Mouse (Mus musculus) urinary bladder, postnatal 36 days (tissue): ENCODE measurements around the gene Diaph2.
"Not testable (repeated sequence)": the region's sequence is repeated elsewhere in the genome, so short reads cannot be mapped to it uniquely, and the experiment has no call there.

ENCODE experiments used
- DNase-seq, 2 experiments: peaks; one replicate each; pipeline ENCODE4 v3.0.0; 2022; ENCODE audit warnings: low spot score in 2 of 2, mixed read lengths in 1 of 2

The Diaph2 gene

GRCm38 (mm10) chrX:130287032-130287431, 537.5 kb downstream of the Diaph2 start:
- DNase-seq = no peak

DNA sequence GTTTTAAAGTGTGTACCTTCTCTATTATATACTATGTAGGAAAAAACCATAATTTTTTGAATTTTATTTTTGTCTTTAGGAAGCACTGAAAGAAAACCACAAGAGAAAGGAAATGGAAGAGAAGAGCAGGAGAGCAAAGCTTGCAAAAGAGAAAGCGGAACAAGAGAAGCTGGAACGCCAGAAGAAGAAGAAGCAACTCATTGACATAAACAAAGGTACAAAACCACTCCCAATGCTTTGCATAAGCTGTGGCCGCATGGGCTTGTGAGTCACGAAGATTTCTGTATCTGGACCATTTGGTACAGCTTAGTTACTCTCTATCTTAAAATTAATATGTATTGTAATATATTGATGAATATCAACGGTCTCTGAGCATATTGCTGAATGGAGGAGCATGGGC, 540.2 kb downstream of the Diaph2 start:
- DNase-seq = no peak

DNA sequence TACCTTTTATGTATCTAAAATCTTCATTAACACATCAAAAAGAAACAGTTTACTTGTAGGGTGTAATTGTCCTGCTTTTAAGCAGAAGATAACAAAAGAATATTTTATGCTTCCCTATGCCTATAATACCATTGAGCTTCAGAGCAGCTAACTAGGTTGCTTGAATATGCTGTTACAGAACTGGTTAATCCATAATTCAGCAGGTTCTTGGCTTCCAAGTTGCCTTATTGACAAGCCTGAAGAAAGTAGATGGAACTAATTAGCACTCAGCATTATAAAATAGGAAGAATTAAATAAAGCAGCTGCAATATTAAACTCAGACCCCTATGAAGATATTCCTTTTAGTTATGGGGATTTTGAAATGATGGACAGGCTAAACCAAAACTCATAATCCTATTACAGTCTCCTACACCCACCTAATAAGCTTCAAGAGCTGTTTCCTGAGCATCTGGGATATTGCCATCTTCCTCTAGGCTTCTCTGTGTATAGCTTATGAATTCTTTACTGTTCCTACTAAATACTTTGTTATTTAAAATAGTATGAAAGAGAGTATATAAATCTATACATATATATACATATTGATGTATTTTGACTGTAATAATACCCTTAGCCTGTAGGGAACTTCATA, 601.4 kb downstream of the Diaph2 start:
- no peak for DNase-seq

GRCm38 (mm10) chrX:130351480-130351879, 601.9 kb downstream of the Diaph2 start:
- no peak for DNase-seq

GRCm38 (mm10) chrX:130393508-130394145, 644.1 kb downstream of the Diaph2 start:
- DNase-seq = no peak

GRCm38 (mm10) chrX:130403214-130403613, 653.7 kb downstream of the Diaph2 start:
- DNase-seq = no peak

DNA sequence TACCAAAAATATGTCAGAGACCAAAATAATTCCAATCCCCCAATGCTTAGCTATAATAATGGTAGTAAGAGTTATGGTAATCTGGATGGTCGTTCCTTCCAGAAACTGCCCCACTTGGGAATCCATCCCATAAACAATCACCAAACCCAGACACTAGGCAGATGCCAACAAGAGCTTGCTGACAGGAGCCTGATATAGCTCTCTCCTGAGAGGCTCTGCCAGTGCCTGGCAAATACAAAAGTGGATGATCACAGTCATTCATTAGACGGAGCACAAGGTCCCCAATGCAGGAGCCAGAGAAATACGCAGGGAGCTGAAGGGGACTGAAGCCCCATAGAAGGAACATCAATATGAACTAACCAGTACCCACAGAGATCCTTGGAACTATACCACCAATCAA, 657.9 kb downstream of the Diaph2 start:
- not testable (repeated sequence) for DNase-seq

DNA sequence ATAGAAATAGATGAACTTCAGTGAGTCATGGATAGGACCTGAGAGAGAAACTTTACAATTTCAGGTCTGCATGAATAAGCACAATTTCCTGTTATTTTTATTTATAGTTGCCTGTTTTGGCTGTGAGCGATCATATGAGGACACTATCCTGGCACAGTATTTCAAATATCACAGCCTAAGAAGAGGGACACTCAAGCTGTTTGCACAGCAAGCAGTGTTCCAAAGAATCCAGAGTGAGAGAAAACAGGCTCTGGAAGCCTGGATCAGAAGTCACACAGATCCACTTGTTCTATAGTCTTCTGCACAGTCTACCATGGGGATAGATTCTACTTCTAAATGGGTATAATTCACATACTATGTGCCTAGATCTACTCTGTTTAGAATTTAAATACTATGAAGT, 659.4 kb downstream of the Diaph2 start:
- DNase-seq = no peak

DNA sequence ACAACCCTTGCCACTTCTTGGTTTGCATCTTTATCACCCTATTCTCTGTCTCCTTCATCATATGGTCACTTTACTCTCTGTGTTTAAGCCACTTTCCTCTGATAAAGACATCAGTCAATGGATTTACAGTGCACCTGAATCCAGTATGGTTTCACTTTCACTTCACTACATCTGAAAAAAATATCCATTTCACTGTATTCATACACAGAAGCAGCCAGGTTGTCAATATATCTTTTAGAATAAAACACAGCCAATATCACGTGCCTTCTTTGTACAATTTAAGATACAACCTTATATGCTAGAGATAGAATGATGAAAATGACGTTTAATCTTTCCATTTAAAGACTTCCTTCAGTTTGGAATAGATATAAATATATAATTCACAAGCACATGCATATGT, 673.6 kb downstream of the Diaph2 start:
- no peak for DNase-seq

GRCm38 (mm10) chrX:130451822-130452487, 702.4 kb downstream of the Diaph2 start:
- no peak for DNase-seq

DNA sequence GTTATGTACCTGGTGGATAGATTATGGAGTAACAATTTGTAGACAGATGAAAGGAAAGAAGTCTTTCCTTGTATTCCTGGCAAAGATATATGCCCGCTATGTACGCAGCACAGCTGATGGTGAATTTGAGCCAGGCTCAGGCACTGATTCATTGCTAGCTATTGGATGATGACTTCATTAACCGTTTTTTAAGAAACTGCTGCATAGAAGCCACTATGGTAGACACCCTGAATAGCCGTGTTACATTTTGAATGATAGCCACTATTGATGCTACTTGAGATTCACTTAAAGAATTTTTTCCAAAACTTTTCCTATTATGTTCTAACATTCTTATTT, 702.9 kb downstream of the Diaph2 start:
- no peak for DNase-seq

GRCm38 (mm10) chrX:130473133-130473532, 723.6 kb downstream of the Diaph2 start:
- no peak for DNase-seq

DNA sequence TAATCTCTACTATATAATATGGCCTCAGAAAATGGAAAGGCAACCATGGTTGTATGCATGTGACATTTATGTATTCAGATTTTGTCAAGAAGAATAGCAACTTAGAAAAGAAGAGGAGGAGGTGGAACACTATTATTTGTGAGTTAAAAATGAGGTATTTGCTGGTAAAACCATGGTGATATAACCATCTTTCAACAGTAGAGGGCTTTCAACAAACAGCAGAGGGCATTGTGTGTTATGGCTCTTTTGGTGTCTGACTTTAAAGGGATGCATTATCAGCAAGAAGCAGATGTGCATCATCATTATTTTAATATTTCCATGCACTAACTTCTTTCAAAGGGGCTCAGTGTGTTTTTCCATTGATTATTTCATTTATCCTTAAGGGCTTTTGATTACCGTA, 731.3 kb downstream of the Diaph2 start:
- no peak for DNase-seq

DNA sequence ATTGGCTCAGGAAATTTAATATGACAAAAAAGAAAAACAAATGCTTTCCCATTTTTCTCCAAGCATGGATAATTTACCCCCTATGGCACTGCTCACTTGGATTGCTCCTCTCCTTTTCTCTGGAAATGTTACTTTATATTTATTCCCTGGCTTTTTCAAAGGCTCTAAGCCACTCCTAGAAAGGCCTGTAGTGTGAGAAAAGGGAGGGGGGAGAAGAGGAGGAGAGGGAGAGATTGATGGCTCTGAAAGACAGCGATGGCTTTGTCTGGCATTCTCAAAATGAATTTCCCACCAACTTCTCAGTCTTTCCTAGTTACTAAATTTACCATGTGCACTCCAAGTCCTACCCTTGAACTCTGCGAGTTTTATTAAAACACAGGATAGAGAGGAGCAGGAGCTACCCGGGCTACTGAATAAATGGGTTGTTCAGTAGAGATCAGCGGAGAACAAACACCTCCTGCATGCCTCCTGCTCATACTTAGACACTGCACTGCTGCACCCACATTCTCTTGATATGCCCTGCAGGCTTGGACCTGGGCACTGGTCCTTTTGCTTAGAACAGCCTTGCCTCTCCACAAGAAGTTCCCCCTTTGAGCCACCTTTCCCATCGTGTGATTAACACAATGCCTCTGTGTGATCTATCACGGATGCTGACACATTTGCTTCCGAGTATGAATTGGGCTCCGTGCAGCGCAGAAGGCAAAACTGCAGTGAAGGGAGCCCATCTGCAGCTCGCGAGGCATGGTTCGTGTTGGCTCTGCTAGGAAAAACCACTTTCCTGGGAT, 753.3 kb downstream of the Diaph2 start:
- no peak for DNase-seq

- no peak for DNase-seq
Measured at GRCm38 (mm10) chrX:130503465-130503860, 753.9 kb downstream of the Diaph2 start.

- DNase-seq = no peak
Measured at GRCm38 (mm10) chrX:130505626-130506025, 756.1 kb downstream of the Diaph2 start.
